Mouse (Mus musculus) activated CD4-positive, CD25-positive, alpha-beta regulatory T cell, adult 4 months (primary cell): Measurements from ENCODE around the gene Mta1. TPM values are rescaled to one million over a fixed set of nuclear protein-coding genes. Genes with fewer than 3 reads are reported as not detected.

Experiments used
- polyA plus RNA-seq, 2 experiments: library from polyadenylated mRNA; unstranded; fragments of 100-300 nt; shearing (Covaris generic); gene quantifications; one replicate each; pipeline ENCODE4 v1.2.1; 2017

Gene Mta1
- polyA plus RNA-seq, 2 experiments from 2014 or later: 12.9 to 16.0 TPM

Other genes starting within 250 kb of the Mta1 start
- gene Gpr132, start 230.1 kb upstream of the Mta1 start, polyA plus RNA-seq: 10 to 100 TPM; 65.9 to 77.3 TPM
- under 1 TPM in 1 of 2 experiments, not detected in 1; 0.74 TPM for gene Jag2, start 168.5 kb upstream of the Mta1 start, polyA plus RNA-seq
- 10 to 100 TPM; 39.0 to 46.2 TPM for gene Nudt14, start 156.2 kb upstream of the Mta1 start, polyA plus RNA-seq
- gene Btbd6, start 121.8 kb upstream of the Mta1 start, polyA plus RNA-seq: 1 to 10 TPM; 8.3 to 8.9 TPM
- gene Brf1, start 97.6 kb upstream of the Mta1 start, polyA plus RNA-seq: 10 to 100 TPM; 24.7 to 25.0 TPM
- 1 to 10 TPM; 5.4 to 6.6 TPM for gene Pacs2, start 83.8 kb upstream of the Mta1 start, polyA plus RNA-seq
- under 1 TPM in 1 of 2 experiments, not detected in 1; 0.29 TPM for gene Tex22, start 23.8 kb upstream of the Mta1 start, polyA plus RNA-seq
- 1 to 10 TPM; 4.5 to 5.6 TPM for gene Crip2, start 42.0 kb downstream of the Mta1 start, polyA plus RNA-seq
- gene Crip1, start 48.0 kb downstream of the Mta1 start, polyA plus RNA-seq: 1,000 to 10,000 TPM; 1,240 to 2,098 TPM
- gene Tedc1, start 58.1 kb downstream of the Mta1 start, polyA plus RNA-seq: 1 to 10 TPM; 3.5 to 5.0 TPM
- gene Tmem121, start 87.7 kb downstream of the Mta1 start, polyA plus RNA-seq: not detected